Mouse (Mus musculus) CD8-positive naive resting alpha-beta T cell, adult 2 months (primary cell): ENCODE measurements around the gene Ppp1r21.

Source experiments
- DNase-seq, 2 experiments: peaks; one replicate each; pipeline ENCODE4 v3.0.0; 2022; ENCODE audit warnings: low read depth in 2 of 2, low spot score in 2 of 2

The Ppp1r21 gene

DNA sequence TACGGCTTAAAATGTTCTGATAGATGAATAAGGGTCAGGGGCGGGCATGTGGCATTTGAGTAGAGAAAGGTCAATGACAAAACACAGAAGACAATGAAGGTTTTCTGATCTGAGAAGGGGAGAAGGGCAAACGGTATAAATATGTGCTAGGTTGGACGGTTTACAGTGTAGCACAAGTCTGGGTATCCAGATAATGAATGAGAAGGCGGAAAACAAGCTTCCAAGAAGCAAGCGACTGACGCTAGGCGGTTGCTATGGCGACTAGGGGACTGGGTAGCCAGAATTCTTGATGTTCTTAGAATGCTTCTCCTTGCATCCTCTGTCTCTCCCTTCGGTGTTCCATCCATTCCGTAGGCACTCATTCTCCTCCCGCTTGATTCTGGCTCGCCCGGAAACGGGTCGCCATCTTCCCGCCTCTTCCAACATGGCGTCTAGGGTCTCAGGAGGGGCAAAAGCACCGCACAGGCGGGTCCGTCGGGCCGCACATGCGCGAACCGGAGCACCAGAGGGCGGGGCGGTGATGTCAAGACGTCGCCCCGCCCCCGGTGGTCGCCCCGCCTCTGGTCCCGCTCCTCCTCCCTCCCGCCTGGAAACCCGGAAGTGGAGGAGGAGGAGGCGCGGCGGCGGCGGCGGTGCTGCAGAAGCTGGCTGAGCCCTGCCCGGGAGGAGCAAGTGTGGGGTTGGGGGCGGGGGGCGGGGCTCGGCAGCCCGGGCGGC, at the start of gene Ppp1r21:
Gene Ppp1r21 (plus strand): TSS at position 600 of the 717 bp plus-strand sequence.
- DNase-seq, result peak; percentile 95 to 96

DNA sequence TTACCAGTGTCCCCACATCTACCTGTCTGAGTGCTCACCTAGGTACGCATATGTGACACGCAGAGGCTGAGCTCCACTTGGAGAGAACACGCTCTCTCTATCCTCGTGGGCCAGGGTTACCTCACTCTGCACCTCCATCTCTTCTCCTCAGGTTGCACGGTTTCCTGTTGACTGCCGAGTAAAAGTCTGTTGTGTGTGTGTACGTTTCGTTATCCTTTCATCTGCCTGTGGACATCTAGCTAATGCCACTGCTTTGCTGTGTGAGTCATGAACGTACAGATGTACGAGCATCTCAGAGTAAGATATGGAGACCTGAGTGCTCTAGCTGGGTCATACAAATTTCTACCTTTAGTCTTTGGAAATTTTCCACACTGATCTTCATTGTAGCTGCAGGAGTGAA, 49.5 kb upstream of the Ppp1r21 start:
- DNase-seq, result no peak

DNA sequence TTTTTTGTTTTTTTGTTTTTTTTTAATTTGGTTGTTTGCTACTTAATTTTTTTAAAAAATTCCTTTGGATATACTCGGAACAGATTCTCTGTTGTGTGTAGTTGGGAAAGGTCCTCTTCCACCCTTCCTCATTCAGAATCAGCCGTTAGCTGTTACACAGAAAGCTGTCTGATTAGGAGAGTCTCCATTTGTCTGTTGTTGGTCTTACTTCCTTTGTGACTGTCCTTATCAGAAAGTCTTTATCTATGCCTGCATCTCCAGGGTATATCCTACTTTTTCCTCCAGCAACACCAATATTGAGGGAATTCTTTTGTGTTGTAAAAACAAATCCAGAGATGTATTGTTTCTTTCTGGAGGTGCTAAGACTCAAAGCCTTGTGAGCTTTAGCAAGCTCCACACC, 48.9 kb upstream of the Ppp1r21 start:
- no peak for DNase-seq

DNA sequence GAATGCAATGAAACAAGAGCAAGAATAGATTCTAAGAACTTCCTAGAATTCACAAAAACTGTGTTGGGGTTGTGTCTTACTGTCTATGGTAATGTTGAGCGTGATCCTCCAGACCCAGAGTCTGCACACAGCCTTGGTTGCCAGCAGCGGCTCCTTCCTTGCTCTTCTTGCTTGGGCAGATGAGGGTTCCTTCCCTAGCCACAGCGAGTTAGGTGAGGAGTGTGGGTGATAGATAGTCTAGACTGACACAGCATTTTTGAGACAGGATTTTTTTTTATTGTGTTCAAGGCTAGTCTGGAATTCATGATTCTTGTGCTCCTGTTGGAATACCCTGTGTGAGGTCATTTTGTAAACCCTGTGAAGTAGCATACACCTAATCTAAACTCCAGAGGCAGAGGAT, 48.3 kb upstream of the Ppp1r21 start:
- no peak for DNase-seq

DNA sequence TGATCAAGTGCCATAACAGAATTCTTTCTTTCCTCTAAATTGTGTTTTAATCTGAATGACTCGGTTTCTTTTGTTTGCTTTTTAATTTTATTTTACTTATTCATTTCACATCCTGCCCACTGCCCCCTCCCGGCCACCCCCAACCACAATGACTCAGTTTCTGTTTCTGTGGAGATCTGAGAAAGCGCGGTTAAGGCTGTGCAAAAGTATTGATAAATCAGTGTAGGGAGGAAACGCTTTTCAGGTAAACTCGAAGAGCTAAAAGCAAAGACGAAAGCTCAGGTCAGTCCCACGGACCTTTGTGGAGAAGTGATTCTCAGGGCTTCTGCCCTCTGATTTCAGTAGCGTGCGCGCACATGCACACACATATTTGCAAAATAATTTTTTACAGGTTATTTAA, 45.4 kb upstream of the Ppp1r21 start:
- no peak for DNase-seq

DNA sequence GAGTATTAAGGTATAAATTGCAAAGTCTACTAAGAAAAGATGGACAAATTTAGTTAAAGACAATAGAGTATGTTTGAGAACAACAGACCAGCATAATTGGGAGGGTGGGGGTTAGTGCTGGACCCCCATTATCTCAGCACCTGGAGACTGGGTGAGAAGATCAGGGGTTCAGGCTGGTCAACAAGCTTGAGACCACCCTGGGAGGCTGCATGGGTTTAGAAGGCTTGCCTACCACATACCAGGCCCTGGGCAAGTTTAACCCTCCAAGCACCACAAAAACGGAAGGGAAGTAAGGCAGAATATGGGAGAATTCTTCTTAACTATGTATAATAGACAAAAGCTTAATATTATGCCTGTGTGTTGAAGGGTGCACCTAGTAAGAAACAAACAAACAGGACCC, 45.0 kb upstream of the Ppp1r21 start:
- no peak for DNase-seq

DNA sequence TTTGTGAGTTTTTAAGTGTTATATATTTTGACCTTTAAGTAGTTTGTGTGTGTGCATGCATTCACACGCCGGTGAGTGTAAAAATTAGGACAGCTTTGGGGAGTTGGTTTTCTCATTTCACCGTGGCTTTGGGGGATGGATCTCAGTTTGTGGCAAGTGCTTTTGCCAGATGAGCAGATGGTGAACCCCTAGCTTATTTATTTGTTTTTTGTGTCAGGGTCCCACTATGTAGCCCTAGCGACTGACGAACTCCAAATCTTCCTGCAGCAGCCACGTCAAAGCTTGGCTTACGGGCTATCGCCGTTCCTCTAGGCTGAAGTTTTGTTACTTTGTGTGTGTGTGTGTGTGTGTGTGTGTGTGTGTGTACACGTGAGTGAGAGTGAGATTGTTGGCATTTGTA, 39.4 kb upstream of the Ppp1r21 start:
- no peak for DNase-seq

DNA sequence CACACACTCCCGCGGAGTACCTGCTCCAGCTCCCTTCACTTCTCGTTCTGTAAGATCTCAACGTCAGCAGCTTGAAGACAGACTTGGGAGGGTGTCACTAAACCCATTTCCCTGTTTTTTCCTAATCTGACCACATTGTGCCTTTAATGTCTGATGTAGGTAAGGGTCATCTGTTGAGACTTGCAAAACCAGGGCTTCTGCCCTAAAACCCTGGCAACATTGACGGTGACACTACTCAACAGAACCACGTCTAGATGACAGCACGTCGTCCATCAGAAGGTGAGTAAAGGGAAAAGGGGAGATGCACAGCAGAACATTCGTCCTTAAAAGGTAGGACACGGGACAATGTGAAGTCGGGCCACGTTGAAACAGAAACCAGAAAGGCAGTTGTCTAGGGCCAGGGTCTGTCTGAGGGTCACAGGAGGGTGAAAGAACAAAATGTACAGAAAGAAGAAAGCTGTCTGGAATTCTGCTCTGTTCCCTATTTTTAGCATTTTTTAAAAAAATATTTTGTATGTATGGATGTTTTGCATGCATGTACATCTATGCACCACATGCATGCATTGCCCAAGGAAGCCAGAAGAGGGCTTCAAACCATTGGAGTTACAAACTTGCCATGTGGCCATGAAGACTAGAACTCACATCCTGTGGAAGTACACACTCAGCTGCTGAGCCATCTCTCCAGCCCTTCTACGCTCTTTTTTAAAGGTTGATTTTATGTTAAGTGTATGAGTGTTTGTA, 38.4 kb upstream of the Ppp1r21 start:
- DNase-seq, result no peak

DNA sequence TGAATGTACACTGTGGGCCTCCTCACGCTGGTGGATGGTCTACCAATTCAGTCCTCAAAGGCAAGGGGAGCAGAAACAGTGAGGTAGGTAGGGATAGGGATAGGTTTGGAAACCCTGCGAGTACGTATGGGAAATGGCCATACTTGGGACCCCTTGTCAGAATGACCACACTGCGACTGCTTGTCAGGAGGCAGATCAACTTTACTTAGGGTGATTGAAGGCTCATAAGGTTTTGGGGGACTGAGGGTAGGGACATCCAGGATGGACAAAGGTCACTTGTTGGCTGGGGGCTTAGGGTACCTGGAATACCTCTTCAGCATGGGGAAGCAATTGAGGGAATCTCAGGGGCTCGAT, 37.8 kb upstream of the Ppp1r21 start:
- no peak for DNase-seq

DNA sequence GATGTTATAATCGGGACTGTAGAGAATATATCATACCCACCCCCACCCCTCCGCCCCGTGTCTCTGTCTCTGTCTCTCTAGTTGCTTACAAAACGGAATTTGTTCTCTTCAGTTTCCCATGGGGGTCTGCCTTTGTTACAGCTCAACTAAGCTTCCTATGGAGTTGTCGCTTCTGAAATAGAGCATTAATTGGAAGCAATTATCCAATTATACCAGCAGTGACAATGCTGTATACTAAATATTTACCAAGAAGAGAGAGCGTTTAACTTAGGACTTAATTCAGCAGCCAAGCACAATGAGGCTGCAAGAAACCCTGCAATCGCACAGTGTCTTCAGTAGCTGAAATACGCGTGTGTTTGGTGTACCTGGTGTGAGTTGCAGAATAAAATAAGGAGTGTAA, 36.4 kb upstream of the Ppp1r21 start:
- DNase-seq, result no peak

DNA sequence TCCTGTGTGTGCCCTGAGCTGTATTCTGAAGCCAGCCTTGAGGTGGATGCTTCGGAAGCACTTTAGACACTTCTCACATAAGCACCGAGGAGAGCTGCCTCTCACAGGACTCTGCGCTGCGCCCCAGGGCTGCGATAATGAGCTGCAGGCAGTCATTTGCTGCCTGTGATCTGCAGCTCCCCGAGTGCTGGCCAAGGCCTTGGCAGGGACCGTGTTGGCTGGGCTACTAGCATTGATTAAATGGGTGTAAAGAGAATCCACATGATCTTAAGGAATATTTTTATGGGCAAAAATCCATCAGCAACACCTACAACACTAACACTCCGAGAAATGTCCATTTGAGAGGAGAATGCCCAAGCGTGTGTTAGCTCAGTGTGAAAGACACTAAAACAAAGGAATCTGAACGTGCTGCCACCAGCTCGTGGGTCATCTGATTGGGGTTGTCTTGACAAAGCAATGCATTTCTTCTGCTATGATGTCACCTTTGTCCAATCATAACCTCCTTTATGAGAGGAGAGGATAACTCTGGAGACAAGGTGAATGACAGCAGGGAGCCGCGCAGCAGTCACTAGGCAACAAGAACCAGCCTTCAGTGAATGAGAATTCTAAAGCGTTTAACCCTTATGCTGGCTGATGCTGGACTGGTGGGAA, 35.7 kb upstream of the Ppp1r21 start:
- no peak for DNase-seq

DNA sequence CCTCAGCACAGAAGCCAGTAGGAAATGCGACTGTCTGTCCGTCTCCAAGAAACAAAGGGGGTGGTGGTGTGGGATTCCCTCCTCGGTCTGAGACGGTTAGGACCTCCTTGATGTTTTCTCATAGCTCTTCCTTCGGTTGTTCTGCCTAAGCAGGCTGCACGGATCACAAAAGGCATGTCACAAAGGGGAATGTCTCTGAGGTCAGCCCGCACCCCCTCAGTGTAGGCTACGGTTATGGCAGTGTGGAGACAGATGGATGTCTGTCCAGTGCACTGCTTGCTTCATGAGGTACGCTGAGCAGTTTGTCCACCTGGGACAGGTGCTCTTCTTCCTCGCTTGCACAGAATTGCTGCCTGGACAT, 35.2 kb upstream of the Ppp1r21 start:
- no peak for DNase-seq

DNA sequence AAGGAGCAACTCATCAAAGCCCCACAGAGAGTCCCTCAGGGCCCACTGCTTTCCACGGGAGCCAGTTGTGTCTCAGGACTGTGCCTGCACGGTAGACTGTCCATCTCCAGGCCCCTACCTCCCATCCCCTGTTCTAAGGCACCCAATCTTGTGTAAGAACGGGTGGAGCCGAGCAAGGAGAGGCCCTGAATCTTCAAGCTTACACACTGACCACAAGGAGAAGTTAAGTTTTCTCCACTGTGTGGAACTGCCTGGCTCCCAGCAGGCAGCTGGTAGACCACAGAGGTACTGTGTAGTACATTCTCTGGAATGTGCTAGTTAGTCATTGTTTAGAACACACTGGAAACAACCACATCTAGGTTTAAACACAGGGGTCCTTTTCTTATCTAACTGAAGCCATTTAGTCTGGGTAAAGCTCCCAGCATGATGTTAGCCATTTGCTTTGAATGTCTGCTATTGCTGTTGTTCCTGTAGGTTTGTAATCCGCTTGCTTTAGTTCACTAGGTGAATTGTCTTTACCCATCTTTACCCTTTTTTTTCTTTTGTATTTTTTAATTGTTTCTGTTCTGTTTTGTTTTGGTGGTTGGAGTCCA, 31.7 kb upstream of the Ppp1r21 start:
- DNase-seq, result no peak

DNA sequence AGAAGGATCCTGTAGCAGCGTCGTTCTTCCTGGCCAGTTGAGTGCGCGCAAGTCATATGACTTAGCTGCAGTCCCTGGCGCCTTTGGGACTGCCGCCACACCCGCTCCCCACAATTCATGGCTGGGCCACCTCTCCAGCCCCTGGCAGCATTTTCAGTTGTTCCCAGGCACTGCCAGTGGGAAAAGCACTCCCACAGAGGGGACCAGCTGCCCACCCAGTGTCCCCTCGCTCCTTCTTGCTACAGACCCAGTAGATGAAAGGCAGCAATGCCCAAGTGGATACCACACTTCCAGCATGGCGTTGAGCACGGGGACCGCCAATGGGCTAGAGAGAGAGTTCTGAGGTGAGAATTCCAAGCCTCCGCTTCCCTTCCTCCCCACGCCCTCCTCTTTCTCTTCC, 25.9 kb upstream of the Ppp1r21 start:
- no peak for DNase-seq

DNA sequence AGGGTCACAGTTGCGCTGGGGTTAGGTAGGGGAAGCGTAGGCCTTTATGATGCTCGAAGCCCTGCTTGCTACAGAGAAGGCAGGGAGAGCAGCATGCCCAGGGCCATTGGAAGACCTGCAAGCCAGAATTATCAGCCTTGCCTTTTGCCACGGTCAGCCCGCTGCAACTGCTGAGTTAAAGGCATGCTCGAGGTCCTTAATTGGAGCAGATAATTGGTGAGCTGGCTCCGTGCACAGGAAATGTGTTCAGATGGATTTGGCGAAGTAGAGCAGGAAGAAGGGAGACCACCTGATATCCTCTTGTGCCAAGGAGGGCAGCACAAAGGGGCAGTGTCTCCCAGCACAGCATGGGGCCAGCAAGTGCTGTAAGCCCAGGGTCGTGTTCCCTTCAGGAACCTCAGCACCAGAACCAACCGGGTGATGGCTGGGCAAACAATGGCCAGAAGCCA, 24.6 kb upstream of the Ppp1r21 start:
- DNase-seq, result no peak

DNA sequence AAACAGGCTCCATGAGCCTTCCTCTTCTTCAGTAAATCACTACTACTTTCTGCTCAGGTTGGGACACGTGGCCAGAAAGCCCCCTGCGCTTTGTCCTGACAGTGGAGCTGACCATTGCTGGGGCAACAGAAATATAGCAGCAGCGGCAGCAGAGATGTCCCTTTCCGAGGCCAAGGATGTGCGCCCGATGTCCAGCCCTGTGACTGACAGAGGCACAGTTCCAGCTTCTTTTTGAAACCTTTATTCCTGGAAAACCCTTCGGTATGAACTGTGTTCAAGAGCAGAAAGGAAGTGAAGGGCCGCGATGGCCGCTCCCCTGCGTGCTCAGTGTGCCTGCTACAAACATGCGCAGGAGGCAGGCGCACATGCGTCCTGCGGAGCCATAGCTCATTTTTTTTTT, 24.0 kb upstream of the Ppp1r21 start:
- DNase-seq, result no peak

DNA sequence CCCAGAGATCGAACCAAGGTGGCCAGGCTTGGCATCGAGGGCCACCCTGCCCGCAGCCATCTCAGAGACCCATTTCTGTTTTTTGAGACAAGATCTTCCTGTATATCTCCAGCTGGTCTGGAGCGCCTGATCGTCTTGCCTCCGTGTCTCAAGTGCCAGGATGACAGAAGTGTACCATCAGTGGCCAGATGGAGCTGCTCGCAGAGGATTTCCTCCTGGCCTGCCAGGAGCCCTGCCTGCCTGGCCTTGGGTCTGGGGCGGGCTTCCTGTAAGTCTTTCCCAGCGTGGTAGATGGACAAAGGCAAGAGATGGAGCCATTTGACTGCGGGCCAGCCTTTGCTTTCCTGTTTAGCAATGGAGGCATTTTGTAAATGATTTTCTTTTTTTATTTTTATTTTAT, 22.5 kb upstream of the Ppp1r21 start:
- no peak for DNase-seq

DNA sequence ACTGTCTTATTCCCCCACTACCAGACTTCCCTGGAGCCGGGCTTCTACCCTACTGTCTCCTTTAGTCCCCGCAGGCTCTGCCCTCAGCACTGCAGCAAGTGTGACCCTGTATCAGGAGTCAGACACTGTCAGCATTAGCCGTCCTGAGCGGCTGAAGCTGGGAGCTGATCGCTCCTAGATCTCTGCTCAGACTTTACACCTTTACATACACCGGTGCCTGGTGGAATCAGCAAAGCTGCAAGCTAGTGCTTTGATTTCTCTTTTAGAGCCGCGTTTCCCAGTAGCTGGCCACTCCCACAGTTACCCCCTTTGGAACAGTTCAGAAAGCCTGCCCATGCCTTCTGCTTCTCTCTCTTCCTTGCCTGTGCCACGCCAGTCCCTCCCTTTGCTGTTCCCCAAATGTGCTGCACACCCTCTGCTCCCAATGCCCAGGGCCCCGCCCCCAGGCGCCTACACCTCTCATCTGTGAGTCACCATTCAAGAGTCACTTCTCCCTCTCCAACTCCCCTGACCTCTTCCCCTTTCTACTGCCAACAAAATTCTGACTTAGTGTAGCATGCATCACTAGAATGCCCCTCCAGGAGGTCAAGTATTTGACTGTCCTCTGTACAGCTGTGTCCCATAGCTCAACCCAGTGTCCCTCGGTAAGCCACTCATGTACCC, 20.9 kb upstream of the Ppp1r21 start:
- DNase-seq, result no peak

DNA sequence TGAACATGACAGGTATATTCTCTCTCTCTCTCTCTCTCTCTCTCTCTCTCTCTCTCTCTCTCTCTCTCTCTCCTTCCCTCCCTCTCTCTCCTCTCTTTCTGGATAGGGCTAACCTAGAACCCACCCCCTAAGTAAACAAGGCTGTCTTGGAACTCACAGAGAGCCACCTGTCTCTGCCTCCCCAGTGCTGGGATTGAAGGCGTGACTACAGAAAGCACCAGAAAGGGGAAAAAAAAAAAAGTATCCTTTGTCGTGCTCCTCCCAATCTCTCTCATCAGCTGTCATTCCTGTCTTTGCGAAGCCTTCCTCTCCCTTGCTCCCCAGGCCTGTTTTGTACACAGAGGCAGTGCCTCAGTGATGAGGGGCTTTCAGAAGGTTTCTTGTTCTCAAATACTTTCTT, 19.9 kb upstream of the Ppp1r21 start:
- DNase-seq, result no peak

DNA sequence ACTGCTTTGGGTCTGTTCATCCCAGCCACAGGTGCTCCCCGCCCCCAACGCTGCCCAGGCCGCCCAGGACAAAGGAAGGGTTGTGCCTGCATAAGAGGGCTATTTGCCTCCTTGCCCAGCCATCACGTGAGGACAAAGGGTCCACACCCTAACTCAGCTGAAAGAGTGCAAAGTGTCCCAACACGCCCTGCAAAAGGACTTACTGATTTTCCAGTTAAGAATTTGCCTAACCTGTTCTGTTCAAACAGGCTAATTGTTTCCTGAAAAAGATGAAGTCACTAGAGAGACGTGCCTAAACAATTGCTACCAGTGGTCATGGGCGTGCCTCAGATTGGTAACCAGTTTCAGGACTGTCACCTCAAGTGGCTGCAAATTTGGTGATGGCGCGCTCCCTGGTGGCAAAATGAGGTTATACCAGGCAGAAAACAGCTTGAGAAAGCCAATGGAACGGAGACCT, 18.8 kb upstream of the Ppp1r21 start:
- DNase-seq, result peak; percentile 77 to 79

DNA sequence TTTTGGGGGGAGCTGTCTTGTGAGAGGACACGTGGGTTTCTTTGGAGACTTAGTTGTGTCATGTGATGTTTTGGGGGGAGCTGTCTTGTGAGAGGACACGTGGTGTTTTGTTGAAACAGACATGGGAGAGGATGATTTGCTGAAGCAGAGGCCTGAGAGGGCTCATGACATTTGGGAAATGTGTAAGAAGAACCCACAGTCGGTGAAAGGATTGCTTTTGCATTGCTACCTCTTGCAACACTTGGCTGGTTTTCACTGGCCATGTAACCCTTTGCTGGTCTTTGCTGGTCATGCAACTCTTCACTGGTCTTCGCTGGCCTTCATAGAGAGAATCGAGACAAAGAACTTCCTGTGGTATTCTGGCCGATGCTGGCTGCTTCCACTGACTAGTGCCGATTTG, 13.4 kb upstream of the Ppp1r21 start:
- no peak for DNase-seq
